Mouse (Mus musculus): ENCODE measurements at regions not wholly inside any gene's neighbourhood (a gene's known extent, or its start where the extent isn't known, plus 50 kb on each side); places are given as distances from the start of the nearest gene placed in this dataset.

- no peak for TF ChIP-seq CTCF (IDR thresholded peaks at IDR 0.05; ENCODE audit: low read depth)
- TF ChIP-seq EP300 (optimal IDR thresholded peaks at IDR 0.05): no peak
Measured at GRCm38 (mm10) chr17:79774291-79774690, 59.4 kb upstream of the Cyp1b1 start.
